Mouse (Mus musculus) small intestine, adult 2 months (tissue): ENCODE data around the gene Smpd3. TPM values are rescaled to one million over a fixed set of nuclear protein-coding genes. Genes with fewer than 3 reads are reported as not detected.
"Not testable (repeated sequence)": the region's sequence is repeated elsewhere in the genome, so short reads cannot be mapped to it uniquely, and the experiment has no call there.

Source experiments
- H3K27ac ChIP-seq: fragments of 200-500 bp; 2 replicates; pipeline ENCODE4 v1.5.1; 2012; ENCODE audit warnings: low read depth, low read length, control low read depth, inconsistent platforms; ENCODE audit not compliant: insufficient read depth
- H3K27me3 ChIP-seq: fragments of 200-500 bp; 2 replicates; pipeline ENCODE4 v1.6.1; 2012; ENCODE audit warnings: mild to moderate bottlenecking, moderate library complexity, low read length, inconsistent platforms; ENCODE audit not compliant: control insufficient read depth, insufficient read depth
- H3K36me3 ChIP-seq: fragments of 200-500 bp; 2 replicates; pipeline ENCODE4 v1.6.1; 2012; ENCODE audit warnings: mild to moderate bottlenecking, low read length, control low read depth, inconsistent platforms; ENCODE audit not compliant: control insufficient read depth, insufficient read depth
- H3K4me1 ChIP-seq: fragments of 200-500 bp; 2 replicates; pipeline ENCODE4 v1.6.1; 2012; ENCODE audit warnings: low read length, inconsistent platforms, mixed read lengths; ENCODE audit not compliant: control insufficient read depth, insufficient read depth, insufficient read length
- H3K4me3 ChIP-seq: fragments of 200-500 bp; 2 replicates; pipeline ENCODE4 v1.5.1; 2012; ENCODE audit warnings: low read depth, mild to moderate bottlenecking, control low read depth, inconsistent platforms, low read length, moderate library complexity
- CTCF ChIP-seq: fragments of 200-500 bp; IDR thresholded peaks from 2 replicates; pipeline ENCODE4 v1.5.1; 2012; ENCODE audit warnings: low read depth, mild to moderate bottlenecking, control low read depth, inconsistent platforms, low read length, moderate library complexity, mixed read lengths; ENCODE audit not compliant: insufficient replicate concordance, insufficient read length; ENCODE audit errors: extremely low read depth
- POLR2A ChIP-seq: fragments of 200-500 bp; IDR thresholded peaks from 2 replicates; pipeline ENCODE4 v1.6.1; 2012; ENCODE audit warnings: low read depth, mild to moderate bottlenecking, control low read depth, inconsistent platforms, low read length, moderate library complexity
- WGBS: fragments of 180-500 bp; shearing (Covaris S2); methylation state at CpG from one replicate; pipeline ENCODE4 v1.1.7; 2018; 5-methylcytosine and 5-hydroxymethylcytosine counted together
- polyA plus RNA-seq: library from polyadenylated mRNA; depleted of rRNA; stranded (reverse); fragments of >200 nt; gene quantifications from 2 replicates; pipeline ENCODE4 v1.2.3, GENCODE M21; 2012

Gene Smpd3
- polyA plus RNA-seq, 1 experiment, result 73.6 TPM

DNA sequence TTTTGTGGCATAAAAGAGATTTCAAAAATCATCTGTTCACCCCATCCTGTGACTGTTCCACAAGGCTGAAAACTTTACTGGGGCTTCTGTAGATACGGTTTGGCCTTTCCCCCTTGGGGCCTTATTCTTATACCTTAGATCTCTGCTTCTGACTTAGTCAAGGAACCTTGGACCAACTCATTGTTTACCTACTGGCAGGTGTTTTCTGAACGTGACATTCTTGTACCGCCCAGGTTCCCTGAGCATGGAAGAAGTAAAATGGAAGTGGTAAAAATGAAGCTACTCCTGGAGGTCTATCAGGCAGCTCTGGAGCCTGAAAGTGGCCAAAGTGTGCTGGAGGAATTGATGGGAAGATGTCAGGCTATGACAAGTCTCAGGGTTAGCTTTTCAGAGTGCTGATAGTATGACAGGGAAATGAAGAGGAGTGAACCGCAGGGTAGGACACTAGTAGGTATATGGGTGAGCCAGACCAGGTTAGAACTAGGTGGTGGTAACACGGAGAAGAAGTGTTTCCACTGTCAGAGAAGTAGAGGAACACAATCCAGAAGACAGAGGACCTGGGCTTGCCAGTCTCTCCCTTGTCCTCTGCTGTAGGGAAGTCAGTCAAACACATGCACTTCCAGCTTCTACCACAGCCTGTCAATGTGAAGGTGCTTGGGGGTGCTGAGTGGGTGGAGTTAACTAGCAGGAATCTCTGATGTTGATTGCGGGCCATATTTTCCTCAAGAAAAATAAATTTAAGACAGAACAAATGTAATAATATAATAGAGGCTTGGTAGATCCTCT is 22.2 kb downstream of the Smpd3 start:
- 37% methylated on average over 6 of the region's 6 CpGs for WGBS
- no peaks in the 10 kb centered on the region; the same call in 1 of the 2 replicates for H3K4me1 ChIP-seq

DNA sequence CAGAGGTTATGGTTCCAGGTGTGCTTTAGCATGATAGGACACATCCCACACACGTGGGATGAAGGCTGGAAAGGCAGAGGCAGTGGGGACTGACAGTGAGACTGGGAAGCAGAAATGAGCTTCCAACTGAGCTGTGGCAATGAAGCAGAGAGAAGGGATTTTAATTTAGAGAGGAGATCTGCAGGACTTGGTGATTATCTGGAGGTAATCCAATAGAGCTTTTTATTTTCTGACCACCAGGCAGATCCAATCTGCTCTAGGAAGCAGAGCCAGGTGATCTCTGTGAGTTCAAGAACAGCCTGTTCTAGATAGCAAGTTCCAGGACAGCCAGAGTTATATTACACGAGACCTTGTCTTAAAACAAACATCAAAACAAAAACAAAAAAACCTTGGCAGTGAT is 24.0 kb downstream of the Smpd3 start:
- Histone ChIP-seq H3K27ac (no peak overlapping the region), H3K4me3 (no peak overlapping the region), H3K36me3 (no peaks in the 10 kb centered on the region), H3K27me3 (no peaks in the 10 kb centered on the region), H3K4me1 (peaks cover 8% of the 10 kb centered on the region)
- TF ChIP-seq POLR2A, result no peak
- no peak for TF ChIP-seq CTCF
- 33% methylated on average over 2 of the region's 2 CpGs for WGBS

More for the DNA sequence above, 22.2 kb downstream of the Smpd3 start:
- no peak for TF ChIP-seq POLR2A
- no peak for TF ChIP-seq CTCF
- no peak overlapping the region for H3K27ac ChIP-seq
- no peak overlapping the region for H3K4me3 ChIP-seq
- H3K36me3 ChIP-seq, result no peaks in the 10 kb centered on the region
- no peaks in the 10 kb centered on the region for H3K27me3 ChIP-seq

DNA sequence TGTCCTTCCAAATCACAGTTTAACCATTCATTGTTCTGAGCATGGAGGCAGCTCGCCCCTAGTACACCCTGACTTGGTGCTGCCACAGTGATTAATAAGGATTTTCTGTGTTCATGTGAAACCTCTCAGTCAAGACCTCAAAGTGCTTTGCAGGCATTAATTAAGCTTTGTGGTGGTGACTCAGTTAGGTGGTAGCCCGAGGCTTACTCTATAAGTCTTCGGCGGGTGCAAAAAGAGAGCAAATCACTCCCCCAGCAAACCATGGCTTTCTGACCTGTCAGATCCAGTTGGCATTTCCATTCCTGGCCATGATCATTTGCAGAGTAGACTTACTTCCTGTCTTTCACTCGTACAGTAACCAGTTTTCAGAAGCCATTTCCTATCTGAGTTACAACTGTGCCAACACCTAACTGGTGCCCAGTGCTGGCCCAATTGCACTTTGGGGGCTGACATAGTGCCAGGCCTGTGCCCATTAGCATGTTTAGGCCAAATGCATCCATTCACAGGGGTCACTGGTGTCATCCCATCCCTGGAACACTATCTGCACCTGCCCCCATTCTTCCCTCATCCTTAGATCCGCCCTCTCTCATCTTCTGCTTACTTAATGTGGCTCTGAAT is 24.6 kb downstream of the Smpd3 start:
- Histone ChIP-seq H3K27me3 (no peaks in the 10 kb centered on the region), H3K4me3 (no peak overlapping the region), H3K36me3 (no peaks in the 10 kb centered on the region), H3K27ac (no peak overlapping the region), H3K4me1 (peaks cover 11% of the 10 kb centered on the region)
- TF ChIP-seq POLR2A, result no peak
- TF ChIP-seq CTCF, result no peak
- WGBS, result 84% methylated on average over 6 of the region's 6 CpGs

DNA sequence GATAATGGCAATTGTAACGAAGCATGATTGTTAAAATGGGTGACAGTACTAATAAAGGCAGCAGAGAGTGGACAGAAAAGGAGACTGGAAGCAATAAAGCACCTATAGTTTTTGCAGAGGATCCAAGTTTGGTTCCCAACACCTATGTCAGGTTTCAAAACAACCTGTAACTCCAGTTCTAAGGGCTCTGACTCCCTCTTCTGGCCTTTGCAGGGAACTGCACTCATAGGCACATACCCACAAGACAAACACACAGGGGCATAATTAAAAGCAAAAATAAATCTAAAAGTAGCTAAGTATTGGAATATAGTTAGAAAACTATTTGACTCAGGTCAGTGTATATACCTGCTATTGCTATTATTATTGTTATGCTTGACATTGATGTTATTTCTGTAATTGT is 25.8 kb downstream of the Smpd3 start:
- Histone ChIP-seq H3K27me3 (no peaks in the 10 kb centered on the region), H3K36me3 (no peaks in the 10 kb centered on the region), H3K4me1 (peaks cover 16% of the 10 kb centered on the region), H3K27ac (no peak overlapping the region), H3K4me3 (no peak overlapping the region)
- WGBS, result 93% methylated on average over 1 of the region's 1 CpGs
- TF ChIP-seq POLR2A (no peak), CTCF (no peak)

DNA sequence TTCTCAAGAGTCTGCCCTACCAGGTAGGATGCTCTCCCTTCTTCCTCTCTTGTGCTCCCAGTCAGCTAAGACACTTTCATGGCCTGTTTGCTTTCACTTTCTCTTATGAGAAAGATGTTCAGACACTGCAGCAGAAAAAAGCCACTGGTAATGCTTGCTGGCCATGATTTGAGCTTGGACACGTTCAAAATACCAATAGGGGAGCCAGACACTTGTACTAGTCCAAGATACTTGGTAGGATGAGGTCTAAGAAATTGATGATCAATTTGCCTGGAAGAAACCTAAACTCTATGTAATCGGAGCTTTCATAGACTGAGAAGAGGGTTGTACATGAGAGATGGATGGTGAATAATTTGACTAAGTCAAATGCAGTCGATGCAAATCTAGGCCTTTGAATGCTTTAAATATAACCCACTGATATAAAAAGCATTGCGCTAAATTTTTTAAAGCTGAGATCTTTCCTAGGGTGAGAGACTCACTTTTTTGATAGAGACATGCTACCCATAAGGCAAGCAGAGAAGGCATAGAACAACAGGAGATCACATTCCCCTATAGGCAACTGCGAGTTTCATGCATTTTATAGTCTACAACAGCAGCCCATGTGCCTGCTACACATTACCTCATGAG is 27.6 kb downstream of the Smpd3 start:
- Histone ChIP-seq H3K27ac (no peak overlapping the region), H3K4me3 (no peak overlapping the region), H3K36me3 (no peaks in the 10 kb centered on the region), H3K4me1 (peaks cover 26% of the 10 kb centered on the region), H3K27me3 (no peaks in the 10 kb centered on the region)
- TF ChIP-seq CTCF (no peak), POLR2A (no peak)
- WGBS, result 68% methylated on average over 5 of the region's 5 CpGs

DNA sequence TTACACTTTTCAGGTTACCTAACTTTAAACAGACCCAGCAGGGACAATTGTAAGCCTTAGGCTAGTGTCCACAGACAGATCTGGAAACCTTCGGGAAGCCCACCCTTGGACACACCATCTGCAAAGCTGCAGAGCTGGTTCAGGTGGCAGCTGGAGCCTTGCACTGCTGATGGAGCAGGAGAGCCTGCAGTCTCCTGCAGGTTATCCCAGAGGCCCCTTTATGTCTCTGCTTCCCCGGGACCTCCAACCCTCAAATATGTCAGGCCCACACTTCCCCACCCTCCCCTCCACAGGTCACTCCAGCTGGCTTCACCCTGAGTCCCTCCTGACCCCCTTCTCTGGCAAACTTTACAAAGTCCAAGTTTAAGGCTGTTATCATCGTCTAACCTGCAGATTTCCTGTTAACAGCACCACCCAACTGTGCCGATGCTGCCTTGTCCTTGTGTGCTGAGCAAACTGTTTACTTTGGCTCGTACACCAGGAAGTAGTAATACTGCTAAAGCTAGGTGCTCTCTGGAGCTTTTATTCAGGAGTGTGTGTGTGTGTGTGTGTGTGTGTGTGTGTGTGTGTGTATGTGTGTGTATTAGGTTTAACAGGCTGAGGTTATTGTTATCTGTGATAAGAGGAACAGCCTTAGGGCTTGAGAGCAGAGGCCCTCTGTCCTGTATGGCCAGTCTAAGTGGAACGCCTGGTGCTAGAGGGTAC is 29.6 kb downstream of the Smpd3 start:
- 6% methylated on average over 6 of the region's 6 CpGs for WGBS
- not testable (repeated sequence) for H3K27me3 ChIP-seq, H3K4me3 ChIP-seq, H3K36me3 ChIP-seq
- Histone ChIP-seq H3K27ac (peak overlapping the region; percentile 68), H3K4me1 (peaks cover 31% of the 10 kb centered on the region)

DNA sequence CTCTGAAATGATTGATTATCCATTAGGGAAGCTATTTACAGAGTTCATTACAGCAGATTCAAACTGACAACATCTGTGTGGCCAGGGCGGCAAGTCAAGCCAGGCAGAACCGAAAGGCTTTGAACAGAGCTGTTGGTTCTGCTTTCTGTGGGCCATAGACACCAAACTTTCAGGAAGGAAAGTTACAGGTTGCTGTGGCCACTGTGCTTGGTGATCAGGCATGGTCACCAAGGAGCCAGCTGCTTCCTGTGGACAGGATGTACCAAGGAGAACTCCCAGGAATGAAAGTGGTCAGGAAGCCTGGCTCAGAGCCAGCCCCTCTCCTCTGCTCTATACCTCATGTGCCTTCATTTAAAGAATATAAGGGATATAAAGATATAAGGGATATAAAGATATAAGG is 30.2 kb downstream of the Smpd3 start:
- WGBS, result 20% methylated on average over 2 of the region's 2 CpGs
- TF ChIP-seq POLR2A (no peak), CTCF (no peak)
- no peaks in the 10 kb centered on the region for H3K27me3 ChIP-seq
- peak overlapping the region; percentile 55 for H3K27ac ChIP-seq
- H3K36me3 ChIP-seq, result no peaks in the 10 kb centered on the region
- H3K4me3 ChIP-seq, result no peak overlapping the region
- peaks cover 31% of the 10 kb centered on the region for H3K4me1 ChIP-seq

DNA sequence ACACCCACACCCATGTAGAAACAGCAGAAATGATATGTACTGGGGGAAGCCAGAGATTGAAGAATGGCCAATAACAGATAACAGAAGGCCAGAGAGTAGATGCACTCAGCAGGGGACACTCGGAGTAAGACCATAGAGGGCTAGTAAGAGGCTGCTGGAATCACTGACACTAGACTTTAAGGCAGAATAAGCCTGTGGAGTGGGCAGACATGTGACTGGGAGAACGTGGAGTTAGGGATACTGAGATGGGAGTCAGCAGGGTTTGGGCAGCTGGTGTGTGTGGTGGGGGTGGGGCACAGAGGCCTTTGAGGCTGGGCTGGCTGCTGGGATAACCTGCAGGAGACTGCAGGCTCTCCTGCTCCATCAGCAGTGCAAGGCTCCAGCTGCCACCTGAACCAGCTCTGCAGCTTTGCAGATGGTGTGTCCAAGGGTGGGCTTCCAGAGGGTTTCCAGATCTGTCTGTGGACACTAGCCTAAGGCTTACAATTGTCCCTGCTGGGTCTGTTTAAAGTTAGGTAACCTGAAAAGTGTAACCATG is 31.0 kb downstream of the Smpd3 start:
- not testable (repeated sequence) for H3K27ac ChIP-seq, H3K27me3 ChIP-seq, H3K4me3 ChIP-seq, H3K36me3 ChIP-seq
- peaks cover 31% of the 10 kb centered on the region for H3K4me1 ChIP-seq
- 37% methylated on average over 2 of the region's 2 CpGs for WGBS
